Mouse (Mus musculus): ENCODE measurements around the gene Arid3a. TPM values are rescaled to one million over a fixed set of nuclear protein-coding genes. Genes with fewer than 3 reads are reported as not detected.
"Not testable (repeated sequence)": the region's sequence is repeated elsewhere in the genome, so short reads cannot be mapped to it uniquely, and the experiment has no call there.

Gene Arid3a
- 15.4 and 17.8 TPM in 2 replicates for polyA plus RNA-seq (2012; ENCODE audit: insufficient read depth, insufficient read length, missing spikeins)

DNA sequence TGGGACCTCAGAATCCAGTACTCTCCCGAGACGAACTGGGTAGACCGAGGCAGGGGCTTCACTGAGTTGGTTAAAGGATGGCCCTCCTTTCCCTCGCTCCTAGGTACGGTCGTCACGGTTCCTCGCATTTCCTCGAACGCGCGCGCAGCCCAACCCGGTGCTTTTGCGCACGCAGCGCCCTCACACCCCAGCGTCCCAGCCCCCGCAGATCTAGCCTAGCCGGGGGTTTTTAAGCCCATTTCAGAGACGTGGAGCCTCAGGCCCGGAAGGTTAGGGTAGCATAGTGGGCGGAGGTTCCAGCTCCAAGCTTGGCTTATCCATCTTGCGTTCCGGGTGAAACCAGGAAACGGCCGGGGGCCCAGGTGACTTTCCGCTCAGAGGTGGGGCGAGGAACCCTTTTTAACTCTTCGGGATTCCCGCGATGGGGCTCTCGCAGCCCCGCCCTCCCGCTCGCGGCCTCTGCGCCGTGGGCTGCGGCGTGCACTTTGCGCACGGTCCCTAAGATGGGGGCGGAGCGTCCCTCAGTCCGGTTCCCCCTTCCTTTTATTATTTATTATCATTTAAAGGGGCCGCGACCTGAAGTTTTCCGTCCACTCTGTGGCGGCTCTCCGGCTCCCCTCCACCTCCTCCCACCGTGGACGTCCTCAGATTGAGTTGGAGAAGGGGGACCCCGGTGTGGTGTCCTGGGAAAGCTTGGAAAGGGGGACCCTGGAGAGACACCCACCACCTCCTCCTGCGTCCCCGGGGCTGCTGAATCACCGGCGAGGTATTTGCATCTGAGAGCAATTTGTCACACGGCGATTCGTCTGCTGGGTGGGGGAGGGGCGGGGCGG is at the start of gene Arid3a:
Gene Arid3a (plus strand): TSS at position 553 of the 833 bp plus-strand sequence.
- Histone ChIP-seq H3K4me3 (ENCODE audit: insufficient read depth, low read length) (peak within 1 kb of the TSS; percentile 77), H3K27ac (ENCODE audit: insufficient read depth, low read depth, low read length) (peak within 1 kb of the TSS; percentile 86), H3K4me1 (ENCODE audit: control insufficient read depth, insufficient read depth, low read length) (peaks cover 28% of the 10 kb centered on the region)
- TF ChIP-seq CTCF (IDR thresholded peaks at IDR 0.05; ENCODE audit: low read depth, low read length): no peak
- no peak for TF ChIP-seq POLR2A (IDR thresholded peaks at IDR 0.05; ENCODE audit: borderline replicate concordance, low read depth, low read length)

DNA sequence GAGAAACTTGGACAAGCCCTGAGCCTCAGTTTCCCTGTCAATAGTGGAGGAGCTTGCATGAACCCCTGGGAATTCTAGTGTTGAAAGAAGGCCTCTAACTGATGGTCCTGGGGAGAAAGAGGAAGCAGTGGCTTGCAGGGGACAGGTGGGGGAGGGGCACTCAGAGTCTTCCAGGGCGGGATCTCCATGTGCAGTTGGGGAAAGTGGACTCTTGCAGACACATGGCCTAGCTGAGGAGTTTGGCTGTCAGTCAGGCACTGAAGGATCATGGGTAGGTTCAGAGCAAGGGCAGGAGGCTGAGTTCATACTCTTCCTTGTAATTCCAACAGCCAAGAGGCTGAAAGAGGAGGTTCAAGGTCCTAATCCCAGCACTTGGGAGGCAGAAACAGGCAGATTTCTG is 49.7 kb upstream of the Arid3a start:
- TF ChIP-seq POLR2A (IDR thresholded peaks at IDR 0.05; ENCODE audit: borderline replicate concordance, low read depth, low read length) (no peak), CTCF (IDR thresholded peaks at IDR 0.05; ENCODE audit: low read depth, low read length) (no peak)
- Histone ChIP-seq H3K4me3 (ENCODE audit: insufficient read depth, low read length) (0 out of 2 replicates have a peak overlapping the region, but pooled peaks have one; percentile 5), H3K27ac (ENCODE audit: insufficient read depth, low read depth, low read length) (peak overlapping the region; percentile 76), H3K4me1 (ENCODE audit: control insufficient read depth, insufficient read depth, low read length) (peaks cover 23% of the 10 kb centered on the region)

DNA sequence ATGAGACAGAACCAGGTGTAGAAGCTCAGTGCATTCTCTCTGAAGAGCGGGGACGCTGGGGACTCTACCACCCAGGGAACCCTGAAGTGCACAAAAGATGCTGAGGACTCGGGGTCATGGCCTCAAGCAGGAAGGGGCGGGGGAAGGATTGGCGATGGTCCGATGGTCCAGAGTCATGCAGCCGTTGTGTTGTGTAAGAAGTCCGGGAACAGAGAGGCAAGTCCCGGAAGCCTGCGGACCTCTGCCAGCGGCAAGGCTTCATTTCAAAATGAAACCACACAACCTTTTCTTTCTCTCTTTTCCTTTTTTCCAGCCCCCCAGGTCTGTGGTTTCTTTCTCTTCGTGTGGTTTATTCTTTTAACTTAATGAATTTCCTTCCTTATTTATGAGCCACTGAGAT is 49.1 kb upstream of the Arid3a start:
- TF ChIP-seq CTCF (IDR thresholded peaks at IDR 0.05; ENCODE audit: low read depth, low read length) (no peak), POLR2A (IDR thresholded peaks at IDR 0.05; ENCODE audit: borderline replicate concordance, low read depth, low read length) (no peak)
- Histone ChIP-seq H3K27ac (ENCODE audit: insufficient read depth, low read depth, low read length) (peak overlapping the region; percentile 76), H3K4me3 (ENCODE audit: insufficient read depth, low read length) (peak overlapping the region; percentile 30), H3K4me1 (ENCODE audit: control insufficient read depth, insufficient read depth, low read length) (peaks cover 24% of the 10 kb centered on the region)

DNA sequence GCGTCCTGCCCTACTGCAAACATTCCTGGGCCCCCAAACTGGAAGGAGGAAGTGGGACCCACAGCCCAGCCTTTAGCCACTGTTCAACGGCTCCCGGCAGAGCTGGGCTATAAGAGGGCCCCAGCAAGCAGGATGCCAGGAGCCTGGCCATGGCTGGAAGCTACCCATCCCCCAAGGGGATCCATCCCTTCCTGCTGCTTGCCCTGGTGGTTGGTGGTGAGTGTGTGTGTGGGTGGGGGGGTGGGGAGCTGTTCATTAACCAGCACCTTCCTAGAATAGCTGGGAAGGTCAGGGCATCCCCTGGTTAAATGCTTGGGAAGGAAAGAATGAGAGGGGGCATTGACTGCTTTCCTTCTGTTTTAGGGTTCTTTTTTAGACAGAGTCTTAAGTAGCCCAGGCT is 47.3 kb upstream of the Arid3a start:
- Histone ChIP-seq H3K4me3 (ENCODE audit: insufficient read depth, low read length) (no peak overlapping the region), H3K27ac (ENCODE audit: insufficient read depth, low read depth, low read length) (no peak overlapping the region), H3K4me1 (ENCODE audit: control insufficient read depth, insufficient read depth, low read length) (peaks cover 40% of the 10 kb centered on the region)
- TF ChIP-seq CTCF (IDR thresholded peaks at IDR 0.05; ENCODE audit: low read depth, low read length) (no peak), POLR2A (IDR thresholded peaks at IDR 0.05; ENCODE audit: borderline replicate concordance, low read depth, low read length) (no peak)

DNA sequence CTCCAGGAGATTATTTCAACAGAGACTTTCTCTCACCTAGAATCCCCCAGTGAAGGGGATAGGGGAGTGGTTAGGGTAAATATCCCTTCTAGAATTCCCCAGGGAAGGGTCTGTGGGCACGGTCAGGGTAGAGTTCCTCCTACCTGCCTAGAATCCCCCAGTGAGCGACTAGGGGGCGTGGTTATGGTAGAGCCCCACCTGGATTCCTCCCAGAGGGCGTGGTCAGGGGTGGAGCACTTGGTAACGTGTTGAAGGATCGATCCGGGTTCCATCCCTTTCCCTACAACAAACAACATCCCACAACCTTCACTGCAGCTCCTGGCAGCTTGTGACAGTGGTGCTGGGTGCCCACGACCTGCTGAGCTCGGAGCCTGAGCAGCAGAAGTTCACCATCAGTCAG is 46.1 kb upstream of the Arid3a start:
- Histone ChIP-seq H3K27ac (ENCODE audit: insufficient read depth, low read depth, low read length) (no peak overlapping the region), H3K4me3 (ENCODE audit: insufficient read depth, low read length) (no peak overlapping the region), H3K4me1 (ENCODE audit: control insufficient read depth, insufficient read depth, low read length) (peaks cover 46% of the 10 kb centered on the region)
- TF ChIP-seq CTCF (IDR thresholded peaks at IDR 0.05; ENCODE audit: low read depth, low read length) (no peak), POLR2A (IDR thresholded peaks at IDR 0.05; ENCODE audit: borderline replicate concordance, low read depth, low read length) (no peak)

DNA sequence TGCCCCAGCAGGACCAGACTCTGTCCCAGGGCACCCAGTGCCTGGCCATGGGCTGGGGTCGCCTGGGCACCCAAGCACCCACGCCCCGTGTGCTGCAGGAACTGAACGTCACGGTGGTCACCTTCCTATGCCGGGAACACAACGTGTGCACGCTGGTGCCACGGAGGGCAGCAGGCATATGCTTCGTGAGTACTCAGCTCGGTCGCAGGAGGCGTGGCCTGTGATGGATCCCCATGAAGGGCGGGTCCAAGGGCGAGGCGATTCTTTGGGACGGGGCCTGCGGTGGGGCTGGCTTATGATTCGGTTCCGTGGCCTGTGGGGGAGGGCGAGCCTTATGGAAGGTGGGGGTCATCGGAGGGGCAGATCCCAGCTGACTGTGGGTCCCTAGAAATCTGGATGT is 44.9 kb upstream of the Arid3a start:
- Histone ChIP-seq H3K4me1 (ENCODE audit: control insufficient read depth, insufficient read depth, low read length) (peaks cover 40% of the 10 kb centered on the region), H3K4me3 (ENCODE audit: insufficient read depth, low read length) (no peak overlapping the region), H3K27ac (ENCODE audit: insufficient read depth, low read depth, low read length) (no peak overlapping the region)
- TF ChIP-seq CTCF (IDR thresholded peaks at IDR 0.05; ENCODE audit: low read depth, low read length) (no peak), POLR2A (IDR thresholded peaks at IDR 0.05; ENCODE audit: borderline replicate concordance, low read depth, low read length) (no peak)

DNA sequence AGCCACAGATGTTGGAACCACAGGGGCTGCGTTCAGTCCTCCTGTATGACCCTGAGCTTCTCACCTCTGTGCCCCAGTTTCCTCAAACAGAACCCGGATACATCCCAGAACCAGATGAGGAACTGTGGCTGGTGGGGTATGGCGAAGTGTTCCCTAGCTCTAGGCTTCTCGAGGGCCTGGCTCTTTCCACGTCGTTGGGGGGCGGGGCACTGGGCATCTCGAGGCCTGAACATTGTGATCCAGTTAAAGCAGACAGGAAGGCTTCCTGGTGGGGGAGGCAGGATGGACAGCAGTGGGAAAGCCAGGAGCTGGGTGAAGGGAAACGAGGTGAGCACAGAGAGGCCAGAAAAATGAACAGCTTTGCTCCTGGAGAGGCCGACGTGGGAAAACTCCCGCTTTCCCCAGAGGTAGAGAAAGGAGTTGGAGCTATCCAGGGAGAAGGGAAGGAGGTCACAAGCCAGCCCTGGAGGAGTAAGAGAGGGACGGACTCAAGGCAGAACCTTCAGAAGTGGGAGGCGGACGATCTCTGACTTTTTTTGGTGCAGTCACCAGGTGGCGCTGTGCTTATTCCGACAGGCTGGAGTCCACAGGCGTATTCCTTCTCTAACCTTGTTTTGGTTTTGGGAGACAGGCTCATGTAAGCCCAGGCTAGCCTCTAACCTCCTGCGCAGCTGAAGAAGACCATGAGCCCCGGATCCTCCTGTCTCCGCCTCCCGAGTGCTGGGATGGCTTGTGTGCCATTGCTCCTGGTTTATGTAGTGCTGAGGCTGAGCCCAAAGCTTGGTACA is 43.4 kb upstream of the Arid3a start:
- no peak for TF ChIP-seq POLR2A (IDR thresholded peaks at IDR 0.05; ENCODE audit: borderline replicate concordance, low read depth, low read length)
- TF ChIP-seq CTCF (IDR thresholded peaks at IDR 0.05; ENCODE audit: low read depth, low read length): peak; percentile 69
- H3K27ac ChIP-seq (ENCODE audit: insufficient read depth, low read depth, low read length): no peak overlapping the region
- H3K4me1 ChIP-seq (ENCODE audit: control insufficient read depth, insufficient read depth, low read length): peaks cover 33% of the 10 kb centered on the region
- H3K4me3 ChIP-seq (ENCODE audit: insufficient read depth, low read length): no peak overlapping the region

DNA sequence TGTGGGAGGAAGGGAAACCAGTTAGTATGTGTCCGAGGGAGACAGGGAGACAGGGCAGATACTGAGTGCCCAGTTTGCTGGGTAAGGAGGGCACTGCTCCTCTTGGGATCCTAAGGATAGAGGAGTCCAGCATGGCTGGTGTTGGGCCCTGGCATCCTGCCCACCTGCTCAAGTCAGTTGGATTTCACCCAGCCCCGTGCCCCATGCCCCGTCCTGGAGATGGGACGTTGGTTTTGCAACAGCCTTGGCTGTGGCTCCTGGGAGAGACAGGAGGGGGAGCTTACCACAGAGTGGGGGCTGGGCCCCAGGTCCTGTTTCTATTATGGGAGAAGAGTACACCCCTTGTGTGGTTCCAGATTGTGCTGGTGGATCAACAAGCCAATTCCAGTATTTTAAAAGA is 42.4 kb upstream of the Arid3a start:
- peaks cover 28% of the 10 kb centered on the region for H3K4me1 ChIP-seq (ENCODE audit: control insufficient read depth, insufficient read depth, low read length)
- H3K27ac ChIP-seq (ENCODE audit: insufficient read depth, low read depth, low read length): no peak overlapping the region
- H3K4me3 ChIP-seq (ENCODE audit: insufficient read depth, low read length): no peak overlapping the region
- TF ChIP-seq CTCF (IDR thresholded peaks at IDR 0.05; ENCODE audit: low read depth, low read length) (no peak), POLR2A (IDR thresholded peaks at IDR 0.05; ENCODE audit: borderline replicate concordance, low read depth, low read length) (no peak)

DNA sequence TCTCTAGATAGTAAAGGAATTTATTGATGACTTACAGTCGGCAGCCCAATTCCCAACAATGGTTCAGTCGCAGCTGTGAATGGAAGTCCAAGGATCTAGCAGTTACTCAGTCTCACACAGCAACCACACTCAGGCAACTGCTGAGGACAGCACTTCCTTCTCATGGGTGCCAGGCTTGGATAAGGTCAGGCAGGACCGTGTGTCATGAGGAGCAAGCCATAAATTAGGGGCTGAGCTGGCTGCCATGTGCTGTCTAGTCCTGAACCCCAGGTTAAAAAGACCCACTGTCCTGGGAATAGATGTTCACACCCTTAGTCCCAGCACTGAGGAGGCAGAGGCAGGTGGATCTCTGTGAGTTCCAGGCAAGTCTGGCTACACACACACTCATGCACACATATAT is 41.9 kb upstream of the Arid3a start:
- H3K4me1 ChIP-seq (ENCODE audit: control insufficient read depth, insufficient read depth, low read length): peaks cover 28% of the 10 kb centered on the region
- H3K27ac ChIP-seq (ENCODE audit: insufficient read depth, low read depth, low read length); H3K4me3 ChIP-seq (ENCODE audit: insufficient read depth, low read length): not testable (repeated sequence)

DNA sequence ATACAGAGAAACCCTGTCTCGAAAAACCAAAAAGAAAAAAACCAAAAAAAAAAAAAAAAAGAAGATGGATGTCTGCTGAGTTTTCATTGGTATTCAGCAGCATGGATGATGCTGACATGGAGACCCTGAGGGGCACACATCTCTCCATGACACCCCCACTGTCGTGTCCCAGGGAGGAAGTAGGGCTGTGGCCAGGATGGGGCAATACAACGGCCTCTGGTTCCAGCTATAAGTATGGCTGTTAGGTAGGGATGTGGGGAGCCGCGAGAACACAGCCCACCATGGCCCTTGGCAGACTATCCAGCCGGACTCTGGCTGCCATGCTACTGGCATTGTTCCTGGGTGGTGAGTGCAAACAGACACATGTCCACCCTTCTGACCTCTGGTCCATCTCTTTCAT is 40.8 kb upstream of the Arid3a start, which contains the start of gene Elane:
Gene Elane (plus strand): TSS at position 194 of the 400 bp plus-strand sequence.
- H3K27ac ChIP-seq (ENCODE audit: insufficient read depth, low read depth, low read length): no peak within 1 kb of the TSS
- no peak for TF ChIP-seq CTCF (IDR thresholded peaks at IDR 0.05; ENCODE audit: low read depth, low read length)
- TF ChIP-seq POLR2A (IDR thresholded peaks at IDR 0.05; ENCODE audit: borderline replicate concordance, low read depth, low read length): no peak
- H3K4me3 ChIP-seq (ENCODE audit: insufficient read depth, low read length): no peak within 1 kb of the TSS
- H3K4me1 ChIP-seq (ENCODE audit: control insufficient read depth, insufficient read depth, low read length): peaks cover 30% of the 10 kb centered on the region

Measured in bone marrow macrophage, adult 2 months (primary cell).